Mouse (Mus musculus): ENCODE measurements around the gene Tmed3. TPM values are rescaled to one million over a fixed set of nuclear protein-coding genes. Genes with fewer than 3 reads are reported as not detected.

Tmed3 gene
- 41.9 and 45.2 TPM in 2 replicates for polyA plus RNA-seq (2015; fragmentation: Nextera tagmentation; extraction: Ambion mirVana)

DNA sequence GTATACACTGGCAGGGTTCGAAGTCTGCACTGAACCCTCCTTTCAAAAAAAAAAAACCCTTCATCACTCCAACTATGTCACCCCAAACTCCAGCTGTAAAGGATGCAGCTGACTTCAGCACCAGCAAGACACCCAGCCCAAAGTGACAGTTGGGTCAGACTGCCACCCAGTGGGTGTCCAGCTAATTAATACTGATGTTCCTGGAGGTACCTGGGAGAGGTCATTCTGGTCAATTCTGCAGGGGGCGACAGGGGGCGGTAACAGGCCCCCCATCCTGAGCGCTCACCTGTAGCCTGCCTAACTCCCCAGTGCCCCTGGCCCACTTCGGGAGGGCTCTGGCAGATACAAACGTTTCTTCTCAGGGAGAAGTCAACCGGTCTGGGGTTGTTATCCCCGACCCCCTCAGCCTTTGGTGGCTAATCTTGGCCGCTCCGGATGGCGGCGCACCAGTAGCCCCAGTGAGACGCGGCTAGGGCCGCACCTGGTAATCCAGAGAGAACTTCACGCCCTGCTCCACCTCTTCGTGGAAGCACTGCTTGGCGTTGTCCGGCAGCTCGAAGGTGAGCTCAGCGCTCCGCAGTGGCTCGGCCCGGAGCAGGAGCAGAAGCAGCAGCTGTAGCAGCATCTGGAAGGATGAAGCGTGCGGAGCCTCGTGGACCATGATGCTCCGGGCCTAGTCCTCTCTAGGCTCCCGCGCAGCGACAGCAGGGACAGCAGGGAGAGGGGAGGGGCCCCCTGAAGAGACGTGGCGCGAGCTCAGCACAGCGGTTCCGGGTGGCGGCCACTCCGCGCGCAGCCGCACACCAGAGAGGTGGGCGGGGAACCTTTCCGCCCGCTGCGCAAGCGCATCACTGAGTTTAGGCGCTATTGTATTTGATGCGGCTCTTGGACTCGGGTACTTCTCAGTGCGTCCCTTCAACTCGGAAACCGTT lies at the start of gene Tmed3:
Tmed3 (minus strand) TSS at position 804 of the 932 bp plus-strand sequence.
- no peaks in the 10 kb centered on the region for H3K27me3 ChIP-seq
- peak within 1 kb of the TSS; percentile 87 for H3K4me2 ChIP-seq
- no peaks in the 10 kb centered on the region for H3K9me3 ChIP-seq (replicated peaks)
- 2% methylated on average over 52 of the region's 52 CpGs for WGBS (ENCODE audit: insufficient replicate concordance)
- H3K36me3 ChIP-seq (replicated peaks), result peaks cover 13% of the 10 kb centered on the region
- peaks cover 24% of the 10 kb centered on the region for H3K4me1 ChIP-seq (replicated peaks)
- H3K4me3 ChIP-seq (replicated peaks), result peak within 1 kb of the TSS; percentile 67
- H3K9ac ChIP-seq, result peak within 1 kb of the TSS; percentile 66
- peak; percentile 97 for ATAC-seq (ENCODE audit: insufficient read depth)
- H3K27ac ChIP-seq (replicated peaks), result peak within 1 kb of the TSS; percentile 79

GRCm38 (mm10) chr9:89740041-89740440 lies 35.2 kb upstream of the Tmed3 start:
- Histone ChIP-seq H3K27ac (replicated peaks) (no peak overlapping the region), H3K4me2 (no peak overlapping the region), H3K27me3 (peaks cover 7% of the 10 kb centered on the region; the same call in 1 of the 2 replicates), H3K9ac (no peak overlapping the region), H3K4me3 (replicated peaks) (no peak overlapping the region), H3K4me1 (replicated peaks) (no peaks in the 10 kb centered on the region), H3K36me3 (replicated peaks) (no peaks in the 10 kb centered on the region), H3K9me3 (replicated peaks) (no peaks in the 10 kb centered on the region)
- ATAC-seq (ENCODE audit: insufficient read depth), result no peak

- H3K4me2 ChIP-seq, result no peak within 1 kb of the TSS
- no peak for ATAC-seq (ENCODE audit: insufficient read depth)
- no peak within 1 kb of the TSS for H3K9ac ChIP-seq
- no peaks in the 10 kb centered on the region for H3K4me1 ChIP-seq (replicated peaks)
- no peak within 1 kb of the TSS for H3K27ac ChIP-seq (replicated peaks)
- no peaks in the 10 kb centered on the region for H3K36me3 ChIP-seq (replicated peaks)
- 5% methylated on average over 8 of the region's 8 CpGs for WGBS (ENCODE audit: insufficient replicate concordance)
- no peaks in the 10 kb centered on the region for H3K9me3 ChIP-seq (replicated peaks)
- H3K4me3 ChIP-seq (replicated peaks), result no peak within 1 kb of the TSS
- H3K27me3 ChIP-seq, result peaks cover 7% of the 10 kb centered on the region; the same call in 1 of the 2 replicates
These were observed 33.4 kb upstream of the Tmed3 start, which contains the start of gene Ankrd34c for GRCm38 (mm10) chr9:89738295-89738694. Gene Ankrd34c, minus strand, starts transcription at chr9:89738475.

DNA sequence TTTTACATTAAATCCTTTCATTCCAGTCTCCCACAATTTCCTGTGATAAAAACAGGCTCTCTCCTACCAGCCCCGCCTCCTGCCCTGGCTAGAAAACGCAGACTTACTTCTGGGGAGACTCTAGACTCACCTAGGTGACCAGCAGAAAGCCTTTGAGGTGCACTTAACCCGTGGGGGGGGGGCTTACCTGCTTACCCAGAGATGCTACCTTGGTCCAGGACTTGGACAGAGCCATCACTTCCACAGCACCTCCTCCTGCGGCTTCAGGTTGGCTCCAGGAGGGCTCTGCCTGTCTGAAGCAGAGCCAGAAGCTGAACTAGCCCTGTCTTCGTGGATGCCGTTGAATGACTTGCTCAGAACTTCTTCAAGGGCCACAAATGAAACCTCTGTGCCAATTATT lies 33.0 kb upstream of the Tmed3 start:
- no peak overlapping the region for H3K27ac ChIP-seq (replicated peaks)
- no peak overlapping the region for H3K4me3 ChIP-seq (replicated peaks)
- no peaks in the 10 kb centered on the region for H3K36me3 ChIP-seq (replicated peaks)
- peaks cover 7% of the 10 kb centered on the region; the same call in 1 of the 2 replicates for H3K27me3 ChIP-seq
- H3K9me3 ChIP-seq (replicated peaks), result no peaks in the 10 kb centered on the region
- no peak overlapping the region for H3K9ac ChIP-seq
- no peaks in the 10 kb centered on the region for H3K4me1 ChIP-seq (replicated peaks)
- H3K4me2 ChIP-seq, result no peak overlapping the region
- ATAC-seq (ENCODE audit: insufficient read depth), result no peak
- WGBS (ENCODE audit: insufficient replicate concordance), result 10% methylated on average over 6 of the region's 6 CpGs

GRCm38 (mm10) chr9:89736932-89737705 lies 32.3 kb upstream of the Tmed3 start:
- H3K4me1 ChIP-seq (replicated peaks), result no peaks in the 10 kb centered on the region
- H3K9ac ChIP-seq, result no peak overlapping the region
- H3K27me3 ChIP-seq, result peaks cover 7% of the 10 kb centered on the region; the same call in 1 of the 2 replicates
- no peak overlapping the region for H3K27ac ChIP-seq (replicated peaks)
- H3K4me3 ChIP-seq (replicated peaks), result no peak overlapping the region
- no peak overlapping the region for H3K4me2 ChIP-seq
- no peaks in the 10 kb centered on the region for H3K36me3 ChIP-seq (replicated peaks)
- H3K9me3 ChIP-seq (replicated peaks), result no peaks in the 10 kb centered on the region
- WGBS (ENCODE audit: insufficient replicate concordance), result 7% methylated on average over 20 of the region's 20 CpGs
- ATAC-seq (ENCODE audit: insufficient read depth), result no peak

- no peak overlapping the region for H3K4me2 ChIP-seq
- H3K9me3 ChIP-seq (replicated peaks), result no peaks in the 10 kb centered on the region
- H3K27me3 ChIP-seq, result no peaks in the 10 kb centered on the region
- no peak overlapping the region for H3K4me3 ChIP-seq (replicated peaks)
- WGBS (ENCODE audit: insufficient replicate concordance), result 17% methylated on average over 4 of the region's 4 CpGs
- no peak for ATAC-seq (ENCODE audit: insufficient read depth)
- H3K36me3 ChIP-seq (replicated peaks), result no peaks in the 10 kb centered on the region; the same call in 1 of the 2 replicates
- H3K27ac ChIP-seq (replicated peaks), result no peak overlapping the region
- H3K4me1 ChIP-seq (replicated peaks), result peaks cover 19% of the 10 kb centered on the region
- no peak overlapping the region for H3K9ac ChIP-seq
These were observed 2.0 kb upstream of the Tmed3 start for GRCm38 (mm10) chr9:89706906-89707305.

GRCm38 (mm10) chr9:89705197-89705533 lies 297 bp upstream of the Tmed3 start:
- peak; percentile 28 for ATAC-seq (ENCODE audit: insufficient read depth)
- 11% methylated on average over 10 of the region's 10 CpGs for WGBS (ENCODE audit: insufficient replicate concordance)
- H3K36me3 ChIP-seq (replicated peaks), result peaks cover 7% of the 10 kb centered on the region
- no peaks in the 10 kb centered on the region for H3K9me3 ChIP-seq (replicated peaks)
- peak overlapping the region; percentile 50 for H3K9ac ChIP-seq
- peak overlapping the region; percentile 87 for H3K4me2 ChIP-seq
- H3K4me3 ChIP-seq (replicated peaks), result peak overlapping the region; percentile 67
- peaks cover 19% of the 10 kb centered on the region for H3K4me1 ChIP-seq (replicated peaks)
- no peaks in the 10 kb centered on the region for H3K27me3 ChIP-seq
- no peak overlapping the region for H3K27ac ChIP-seq (replicated peaks)

DNA sequence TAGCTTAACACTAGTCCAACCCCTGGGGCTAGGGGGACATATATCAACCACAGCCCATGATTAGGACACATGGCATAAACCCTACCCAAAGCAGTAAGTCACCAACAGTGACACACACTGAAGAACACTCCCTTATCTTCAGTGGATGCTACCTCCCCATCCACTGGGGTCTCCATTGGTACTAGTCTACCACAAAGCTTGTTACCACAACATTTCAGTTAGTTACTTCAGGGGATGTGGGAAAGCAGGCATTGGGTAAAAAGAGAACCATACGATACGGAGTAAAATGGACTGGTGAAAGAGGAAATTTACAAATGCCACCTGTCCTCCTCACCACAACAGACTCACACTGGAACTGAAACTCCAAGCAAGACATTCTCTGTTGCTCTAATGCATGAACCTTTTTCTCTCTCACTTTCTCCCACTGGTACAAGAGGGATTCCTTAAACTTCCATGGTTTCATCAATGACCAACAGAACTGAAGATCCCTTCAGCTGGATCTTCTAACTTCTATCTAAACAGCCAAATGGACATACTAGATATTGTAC lies 3.9 kb downstream of the Tmed3 start:
- H3K4me2 ChIP-seq, result no peak overlapping the region
- peaks cover 21% of the 10 kb centered on the region for H3K4me1 ChIP-seq (replicated peaks)
- H3K9me3 ChIP-seq (replicated peaks), result no peaks in the 10 kb centered on the region
- no peak overlapping the region; the same call in 1 of the 2 replicates for H3K27ac ChIP-seq (replicated peaks)
- H3K9ac ChIP-seq, result no peak overlapping the region
- H3K4me3 ChIP-seq (replicated peaks), result no peak overlapping the region
- no peak for ATAC-seq (ENCODE audit: insufficient read depth)
- 72% methylated on average over 2 of the region's 2 CpGs for WGBS (ENCODE audit: insufficient replicate concordance)
- peaks cover 16% of the 10 kb centered on the region for H3K36me3 ChIP-seq (replicated peaks)
- no peaks in the 10 kb centered on the region for H3K27me3 ChIP-seq

DNA sequence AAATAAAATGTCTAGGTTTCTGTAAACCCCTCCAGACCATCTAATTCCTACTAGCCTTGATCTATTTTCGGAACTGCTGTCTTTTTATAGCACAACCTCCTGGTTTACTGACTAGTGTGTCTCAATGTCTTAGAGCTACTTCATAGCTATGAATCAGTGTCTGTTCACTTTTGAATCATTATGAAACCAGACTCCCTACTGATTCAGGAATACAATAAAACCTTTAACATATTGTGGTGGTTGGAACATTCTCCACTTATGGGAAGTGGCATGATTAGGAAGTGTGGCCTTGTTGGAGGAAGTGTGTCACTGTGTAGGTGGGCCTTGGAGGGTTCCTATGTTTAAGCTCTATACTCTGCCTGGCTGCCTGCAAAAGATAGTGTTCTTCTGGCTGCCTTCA lies 9.7 kb downstream of the Tmed3 start:
- no peak overlapping the region for H3K27ac ChIP-seq (replicated peaks)
- H3K9me3 ChIP-seq (replicated peaks), result no peaks in the 10 kb centered on the region
- H3K27me3 ChIP-seq, result no peaks in the 10 kb centered on the region
- 76% methylated on average over 1 of the region's 1 CpGs for WGBS (ENCODE audit: insufficient replicate concordance)
- peaks cover 9% of the 10 kb centered on the region for H3K36me3 ChIP-seq (replicated peaks)
- no peak overlapping the region for H3K9ac ChIP-seq
- peaks cover 6% of the 10 kb centered on the region; the same call in 1 of the 2 replicates for H3K4me1 ChIP-seq (replicated peaks)
- no peak overlapping the region for H3K4me2 ChIP-seq
- H3K4me3 ChIP-seq (replicated peaks), result no peak overlapping the region
- ATAC-seq (ENCODE audit: insufficient read depth), result no peak

DNA sequence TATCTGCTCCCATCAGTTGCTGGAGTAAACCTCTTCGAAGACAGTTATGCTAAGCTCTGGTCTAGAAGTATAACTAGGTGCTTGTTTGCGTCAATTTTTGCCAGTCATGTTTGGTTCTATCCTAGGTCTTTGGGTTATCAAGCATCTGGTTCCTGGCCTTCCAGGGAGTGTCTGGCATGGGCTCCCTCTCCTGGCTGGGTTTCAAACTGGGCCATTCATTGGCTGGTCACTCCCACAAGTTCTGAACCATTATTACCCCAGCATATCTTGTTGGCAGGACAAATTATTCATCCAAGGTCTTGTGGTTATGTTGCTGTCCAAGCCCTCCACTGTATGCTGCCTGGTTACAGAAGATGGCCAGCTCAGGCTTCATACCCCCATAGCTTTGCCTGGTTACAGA lies 11.2 kb downstream of the Tmed3 start:
- Histone ChIP-seq H3K4me1 (replicated peaks) (no peaks in the 10 kb centered on the region), H3K27me3 (no peaks in the 10 kb centered on the region), H3K4me3 (replicated peaks) (no peak overlapping the region), H3K9me3 (replicated peaks) (no peaks in the 10 kb centered on the region), H3K9ac (no peak overlapping the region), H3K4me2 (no peak overlapping the region), H3K36me3 (replicated peaks) (no peaks in the 10 kb centered on the region; the same call in 1 of the 2 replicates), H3K27ac (replicated peaks) (no peak overlapping the region)
- no peak for ATAC-seq (ENCODE audit: insufficient read depth)
- 73% methylated on average over 2 of the region's 2 CpGs for WGBS (ENCODE audit: insufficient replicate concordance)

- ATAC-seq (ENCODE audit: insufficient read depth), result no peak
- Histone ChIP-seq H3K27me3 (no peaks in the 10 kb centered on the region), H3K9me3 (replicated peaks) (no peaks in the 10 kb centered on the region), H3K36me3 (replicated peaks) (no peaks in the 10 kb centered on the region), H3K4me2 (no peak overlapping the region), H3K4me3 (replicated peaks) (no peak overlapping the region), H3K9ac (no peak overlapping the region), H3K27ac (replicated peaks) (no peak overlapping the region), H3K4me1 (replicated peaks) (no peaks in the 10 kb centered on the region)
- 39% methylated on average over 1 of the region's 1 CpGs for WGBS (ENCODE audit: insufficient replicate concordance)
These were observed 15.7 kb downstream of the Tmed3 start for GRCm38 (mm10) chr9:89689179-89689578.
